Mouse (Mus musculus): ENCODE measurements around the gene Zdhhc13. TPM values are rescaled to one million over a fixed set of nuclear protein-coding genes. Genes with fewer than 3 reads are reported as not detected.
A peak's percentile ranks its signal among the peaks of the same experiment; 100 is the strongest.

Gene Zdhhc13
- polyA plus RNA-seq (2015; fragmentation: Nextera tagmentation; extraction: Ambion mirVana) = 16.4 and 19.8 TPM in 2 replicates

DNA sequence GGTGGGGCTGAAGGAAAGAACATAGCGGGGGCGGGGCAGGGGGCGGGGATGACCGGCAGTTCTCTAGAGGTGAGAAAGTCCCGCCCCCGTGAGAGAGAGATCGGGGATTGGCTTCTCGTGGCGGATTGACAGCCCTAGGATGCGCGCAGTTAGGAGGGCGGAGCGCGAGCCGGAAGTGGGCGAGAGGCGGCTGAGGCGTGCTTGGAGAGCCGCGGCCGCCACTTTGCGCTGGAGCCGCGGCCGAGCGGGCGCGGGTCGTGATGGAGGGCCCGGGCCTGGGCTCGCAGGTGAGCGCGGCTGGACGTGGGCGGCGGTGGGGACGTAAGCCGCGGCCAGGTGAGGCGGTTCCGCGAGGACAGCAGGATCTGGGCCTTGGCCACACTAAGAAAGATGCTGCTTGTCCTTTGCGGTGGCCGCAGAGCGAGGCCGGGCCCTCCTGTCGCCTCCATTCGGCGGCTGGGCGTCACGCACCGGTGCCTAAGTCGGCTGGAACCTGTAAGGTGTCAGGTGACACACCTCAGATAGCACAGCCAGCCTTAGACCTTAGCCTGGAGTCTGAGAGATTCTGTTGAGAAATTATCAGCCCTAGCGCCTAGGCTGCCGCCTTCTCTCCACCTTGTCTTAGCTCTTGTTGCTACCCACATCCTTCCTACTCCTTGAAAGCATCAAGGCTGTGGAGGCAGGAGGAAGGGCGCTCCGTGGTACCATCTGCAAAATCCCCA lies at the start of gene Zdhhc13:
Zdhhc13 (plus strand) TSS at position 153 of the 722 bp plus-strand sequence.
- peak; percentile 93 for DNase-seq
- peak within 1 kb of the TSS; percentile 90 for H3K4me2 ChIP-seq
- H3K9ac ChIP-seq = peak within 1 kb of the TSS; percentile 85
- H3K9me3 ChIP-seq (replicated peaks) = no peaks in the 10 kb centered on the region
- ATAC-seq (ENCODE audit: low read depth) = peak; percentile 100
- WGBS (ENCODE audit: insufficient replicate concordance) = under 1% methylated on average over 57 of the region's 57 CpGs
- H3K27me3 ChIP-seq = no peaks in the 10 kb centered on the region
- H3K4me1 ChIP-seq (replicated peaks) = peaks cover 36% of the 10 kb centered on the region
- peak within 1 kb of the TSS; percentile 87 for H3K4me3 ChIP-seq (replicated peaks)
- H3K27ac ChIP-seq = peak within 1 kb of the TSS; percentile 60
- 0 out of 2 replicates have a peak, but pooled peaks cover 3% of the 10 kb centered on the region for H3K36me3 ChIP-seq

DNA sequence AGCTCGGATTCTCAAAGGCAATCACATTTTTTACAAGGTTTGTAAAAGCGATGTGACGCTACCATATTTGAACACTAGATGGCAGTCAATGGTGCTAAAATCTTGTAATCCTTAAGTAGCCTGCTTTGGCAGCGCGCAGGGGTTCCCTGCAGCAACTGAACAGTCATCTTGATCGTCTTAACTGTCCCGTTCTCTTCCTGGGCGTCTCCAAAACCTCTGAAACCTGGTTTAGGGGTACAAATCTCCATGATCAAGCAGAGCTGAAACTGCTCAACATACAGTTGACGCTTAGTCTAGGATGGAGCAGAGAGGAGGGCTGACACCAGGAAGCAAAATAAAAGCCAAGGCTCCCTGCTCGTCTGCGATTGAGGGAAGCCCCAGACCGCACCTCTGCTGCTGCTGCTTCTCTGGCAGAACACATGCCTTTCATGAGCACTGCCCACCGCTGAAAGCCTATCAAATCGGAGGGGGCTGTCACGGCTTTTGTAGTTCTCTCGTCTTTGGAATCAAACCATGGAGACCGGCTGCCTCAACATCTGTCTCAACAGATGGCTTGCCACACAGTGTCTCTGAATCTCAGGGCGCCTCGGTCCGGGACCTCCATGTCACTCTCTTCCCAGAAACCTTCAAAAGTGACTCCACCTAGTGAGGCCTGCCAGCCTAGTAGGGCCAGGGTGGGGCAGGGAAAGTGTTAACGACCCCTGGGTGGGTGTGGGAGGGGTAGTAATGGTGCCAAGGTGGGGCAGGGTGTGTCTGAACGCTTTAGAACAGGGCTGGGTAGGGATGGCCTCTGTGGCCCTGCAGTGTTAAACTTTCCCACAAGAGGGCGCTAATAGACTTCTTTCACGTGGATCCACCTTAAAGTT lies 39.3 kb upstream of the Zdhhc13 start:
- H3K4me2 ChIP-seq = peak overlapping the region; percentile 79
- H3K4me3 ChIP-seq (replicated peaks) = peak overlapping the region; percentile 50
- H3K9me3 ChIP-seq (replicated peaks) = no peaks in the 10 kb centered on the region
- ATAC-seq (ENCODE audit: low read depth) (peak; percentile 80), DNase-seq (peak; percentile 59)
- peak overlapping the region; percentile 55 for H3K9ac ChIP-seq
- H3K27me3 ChIP-seq = no peaks in the 10 kb centered on the region
- peaks cover 8% of the 10 kb centered on the region for H3K4me1 ChIP-seq (replicated peaks)
- WGBS (ENCODE audit: insufficient replicate concordance) = 2% methylated on average over 24 of the region's 24 CpGs
- H3K36me3 ChIP-seq = no peaks in the 10 kb centered on the region
- peak overlapping the region; percentile 13; the same call in 1 of the 2 replicates for H3K27ac ChIP-seq

DNA sequence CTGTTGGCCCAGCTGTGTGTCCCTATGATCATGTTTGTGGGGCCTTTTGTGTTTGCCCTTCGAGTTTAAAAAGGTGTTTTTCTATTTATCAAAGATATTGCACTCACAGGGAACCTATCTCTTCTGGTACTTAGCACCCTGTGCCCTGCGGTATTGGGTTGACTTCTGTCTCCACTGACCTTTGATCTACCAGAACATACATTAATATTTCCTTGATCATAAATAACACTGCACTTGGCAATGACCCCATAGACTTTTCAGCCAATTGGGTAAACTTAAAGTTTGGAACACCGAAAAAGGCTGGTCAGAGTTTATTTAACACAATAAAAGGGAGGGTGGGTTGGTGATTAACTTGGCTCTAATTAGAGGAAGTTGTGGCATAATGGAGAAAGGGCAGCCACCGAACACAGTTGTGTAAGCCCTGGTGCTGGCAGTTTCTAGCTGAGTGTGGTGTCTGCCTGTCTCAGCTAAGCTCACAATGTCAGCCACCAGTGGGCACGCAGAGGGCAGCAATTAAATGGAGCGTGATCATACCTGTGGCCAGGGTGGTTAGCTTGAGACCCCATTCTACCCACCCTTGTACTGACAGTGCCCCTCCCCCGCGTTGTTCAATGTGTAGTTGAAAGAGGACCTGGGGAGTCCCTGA lies 38.5 kb upstream of the Zdhhc13 start:
- 47% methylated on average over 8 of the region's 8 CpGs for WGBS (ENCODE audit: insufficient replicate concordance)
- peaks cover 8% of the 10 kb centered on the region for H3K4me1 ChIP-seq (replicated peaks)
- no peak overlapping the region for H3K27ac ChIP-seq
- peak; percentile 37; the same call in 1 of the 2 replicates for ATAC-seq (ENCODE audit: low read depth)
- H3K36me3 ChIP-seq = no peaks in the 10 kb centered on the region
- H3K27me3 ChIP-seq = no peaks in the 10 kb centered on the region
- no peak overlapping the region for H3K4me3 ChIP-seq (replicated peaks)
- H3K9me3 ChIP-seq (replicated peaks) = no peaks in the 10 kb centered on the region
- DNase-seq = no peak
- peak overlapping the region; percentile 79 for H3K4me2 ChIP-seq
- no peak overlapping the region for H3K9ac ChIP-seq

DNA sequence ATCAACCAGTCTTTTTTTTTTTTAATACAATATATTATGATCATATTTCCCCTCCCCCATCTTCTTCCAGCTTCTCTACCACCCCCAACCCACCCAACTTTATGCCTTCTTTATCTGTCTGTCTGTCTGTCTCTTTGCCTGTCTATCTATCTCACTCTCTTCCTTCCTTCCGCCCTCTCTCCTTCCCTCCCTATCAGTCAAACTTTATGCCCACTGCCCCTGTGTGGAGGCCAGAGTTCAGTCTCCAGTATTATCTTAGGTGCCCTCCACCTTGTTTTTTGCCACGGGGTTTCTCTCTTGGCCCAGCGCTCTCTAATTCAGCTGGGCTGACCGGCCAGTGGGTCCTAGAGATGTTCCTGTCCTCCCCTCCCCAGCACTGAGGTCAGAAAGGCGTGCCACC lies 37.6 kb upstream of the Zdhhc13 start:
- H3K27ac ChIP-seq = no peak overlapping the region
- H3K9ac ChIP-seq = no peak overlapping the region
- peaks cover 8% of the 10 kb centered on the region for H3K4me1 ChIP-seq (replicated peaks)
- DNase-seq (no peak), ATAC-seq (ENCODE audit: low read depth) (no peak)
- no peak overlapping the region for H3K4me2 ChIP-seq
- no peak overlapping the region for H3K4me3 ChIP-seq (replicated peaks)
- WGBS (ENCODE audit: insufficient replicate concordance) = 42% methylated on average over 5 of the region's 5 CpGs
- no peaks in the 10 kb centered on the region for H3K9me3 ChIP-seq (replicated peaks)
- no peaks in the 10 kb centered on the region for H3K27me3 ChIP-seq
- H3K36me3 ChIP-seq = no peaks in the 10 kb centered on the region

DNA sequence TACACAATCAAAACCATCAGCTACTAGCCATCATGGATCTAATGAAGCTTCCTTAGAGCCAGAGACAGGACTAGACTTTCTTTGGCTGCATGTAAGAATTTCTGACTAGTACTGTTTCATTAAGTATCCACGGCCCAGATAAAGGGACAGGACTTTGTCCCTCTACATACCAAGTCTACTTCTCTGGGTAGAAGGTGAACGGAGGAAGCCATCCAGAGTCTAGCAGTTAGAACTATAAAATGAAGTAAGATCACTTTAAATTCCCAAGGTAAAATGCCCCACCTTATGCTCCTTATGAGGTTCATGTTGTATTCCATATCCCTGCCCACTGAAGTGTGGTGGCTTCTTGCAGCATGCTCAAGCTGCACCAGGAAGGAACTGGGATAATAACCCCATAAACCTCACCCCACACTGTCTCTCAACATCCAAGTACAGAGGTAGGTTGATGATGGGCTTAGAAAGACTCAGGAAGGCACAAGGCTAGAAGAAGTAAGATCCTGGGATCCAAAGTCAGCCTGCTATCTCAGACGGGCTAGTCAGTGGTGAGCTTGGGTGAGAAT lies 34.3 kb upstream of the Zdhhc13 start:
- H3K27ac ChIP-seq = no peak overlapping the region
- WGBS (ENCODE audit: insufficient replicate concordance) = 50% methylated on average over 3 of the region's 3 CpGs
- no peak for ATAC-seq (ENCODE audit: low read depth)

DNA sequence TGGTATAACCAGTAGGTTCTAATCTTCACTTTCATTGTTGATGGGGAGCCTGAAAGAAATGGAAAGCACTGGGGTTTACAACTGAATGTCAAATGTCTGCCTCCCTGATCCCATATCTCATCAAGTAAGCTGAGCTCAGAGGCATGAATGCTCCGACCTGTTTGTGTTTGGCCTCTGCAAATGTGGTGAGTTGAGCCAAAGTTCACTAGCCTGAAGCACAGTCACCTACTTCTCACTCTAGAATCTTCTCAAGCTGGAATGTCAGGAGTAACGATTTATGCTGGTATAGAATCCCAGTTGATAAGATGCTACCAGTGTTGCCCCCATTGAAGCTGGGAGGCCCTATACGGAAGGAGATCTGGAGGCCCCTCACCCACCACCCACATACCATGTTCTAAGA lies 33.0 kb upstream of the Zdhhc13 start:
- H3K9me3 ChIP-seq (replicated peaks) = no peaks in the 10 kb centered on the region
- DNase-seq = no peak
- no peak overlapping the region for H3K4me2 ChIP-seq
- no peak overlapping the region for H3K4me3 ChIP-seq (replicated peaks)
- no peak overlapping the region for H3K9ac ChIP-seq
- ATAC-seq (ENCODE audit: low read depth) = no peak
- H3K36me3 ChIP-seq = no peaks in the 10 kb centered on the region
- no peaks in the 10 kb centered on the region for H3K27me3 ChIP-seq
- WGBS (ENCODE audit: insufficient replicate concordance) = 59% methylated on average over 3 of the region's 3 CpGs
- H3K27ac ChIP-seq = no peak overlapping the region
- no peaks in the 10 kb centered on the region for H3K4me1 ChIP-seq (replicated peaks)

More for the DNA sequence above, 34.3 kb upstream of the Zdhhc13 start:
- H3K27me3 ChIP-seq = no peaks in the 10 kb centered on the region
- H3K36me3 ChIP-seq = no peaks in the 10 kb centered on the region
- no peak overlapping the region for H3K4me2 ChIP-seq
- H3K4me1 ChIP-seq (replicated peaks) = peaks cover 6% of the 10 kb centered on the region
- H3K9ac ChIP-seq = no peak overlapping the region
- DNase-seq = no peak
- no peaks in the 10 kb centered on the region for H3K9me3 ChIP-seq (replicated peaks)
- no peak overlapping the region for H3K4me3 ChIP-seq (replicated peaks)

DNA sequence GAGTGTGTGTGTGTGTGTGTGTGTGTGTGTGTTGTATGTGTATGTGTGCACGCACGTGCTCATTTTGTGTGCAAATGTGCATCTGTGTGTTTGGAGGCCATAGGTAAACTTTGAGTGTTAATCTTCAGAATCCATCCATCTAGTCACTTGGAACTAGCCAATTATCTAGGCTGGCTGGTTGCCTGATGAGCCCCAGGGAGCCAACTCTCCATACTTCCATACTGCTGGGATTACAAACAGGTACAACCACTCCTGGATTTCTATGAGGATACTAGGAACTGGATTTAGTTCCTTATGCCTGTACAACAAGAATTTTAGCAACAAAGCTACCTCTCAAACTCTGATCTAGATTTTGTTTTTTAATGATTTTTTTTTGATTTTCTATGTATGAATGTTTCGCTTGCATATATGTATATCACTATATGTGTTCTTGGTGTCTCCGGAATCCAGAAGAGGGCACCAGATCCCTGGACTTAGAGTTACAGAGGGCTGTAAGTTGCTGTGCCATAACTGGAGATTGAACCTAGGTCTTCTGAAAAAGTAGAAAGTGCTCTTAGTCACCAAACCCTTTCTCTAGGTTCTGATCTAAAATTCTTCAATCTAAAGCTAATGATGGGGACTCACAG lies 32.4 kb upstream of the Zdhhc13 start:
- WGBS (ENCODE audit: insufficient replicate concordance) = 76% methylated on average over 4 of the region's 4 CpGs
- no peak for ATAC-seq (ENCODE audit: low read depth)
- Histone ChIP-seq H3K4me3 (replicated peaks) (no peak overlapping the region), H3K9ac (no peak overlapping the region), H3K27me3 (no peaks in the 10 kb centered on the region), H3K4me1 (replicated peaks) (no peaks in the 10 kb centered on the region), H3K36me3 (no peaks in the 10 kb centered on the region), H3K27ac (no peak overlapping the region), H3K4me2 (no peak overlapping the region), H3K9me3 (replicated peaks) (no peaks in the 10 kb centered on the region)
- DNase-seq = no peak

DNA sequence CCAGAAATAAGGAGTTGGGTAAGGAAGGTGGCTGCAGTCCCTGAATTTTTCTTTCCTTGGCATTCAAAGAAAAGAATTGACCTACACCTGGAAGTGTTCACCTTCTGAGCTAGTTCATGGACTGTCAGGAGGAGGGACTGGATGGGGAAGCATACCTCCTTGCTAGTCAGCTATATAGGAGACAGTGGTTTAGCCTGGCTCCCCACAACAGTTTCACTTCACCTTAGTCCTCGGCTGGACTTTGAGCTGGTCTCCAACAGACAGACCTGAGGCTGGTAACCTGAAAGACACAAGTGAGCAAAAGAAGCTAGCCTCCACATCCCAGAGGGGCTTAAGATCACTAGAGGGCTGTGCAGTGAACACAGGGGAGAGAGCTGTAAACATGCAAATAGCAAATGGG lies 30.7 kb upstream of the Zdhhc13 start:
- Histone ChIP-seq H3K9me3 (replicated peaks) (no peaks in the 10 kb centered on the region), H3K36me3 (no peaks in the 10 kb centered on the region), H3K27ac (no peak overlapping the region), H3K4me3 (replicated peaks) (no peak overlapping the region), H3K4me1 (replicated peaks) (no peaks in the 10 kb centered on the region), H3K4me2 (no peak overlapping the region), H3K27me3 (no peaks in the 10 kb centered on the region), H3K9ac (no peak overlapping the region)
- ATAC-seq (ENCODE audit: low read depth) (no peak), DNase-seq (no peak)
- 55% methylated on average over 1 of the region's 1 CpGs for WGBS (ENCODE audit: insufficient replicate concordance)

DNA sequence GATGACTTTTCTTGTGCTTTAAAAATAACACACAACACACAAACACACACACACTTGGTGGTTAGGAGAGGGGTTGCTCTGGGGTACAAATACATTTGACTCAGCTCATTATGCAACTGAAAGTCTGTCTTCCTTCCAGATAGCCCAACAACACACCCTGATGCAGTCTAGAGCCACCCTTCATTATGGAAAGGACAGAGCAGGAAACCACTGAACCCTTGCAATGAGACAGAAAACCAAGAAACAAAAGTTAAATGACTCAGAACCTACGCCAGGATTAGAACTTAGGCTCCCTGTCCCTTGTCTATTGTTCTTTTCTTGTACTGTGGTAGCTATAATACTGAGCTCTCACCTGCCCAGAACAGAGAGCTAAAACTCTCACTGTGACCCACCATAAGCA lies 28.0 kb upstream of the Zdhhc13 start:
- no peak overlapping the region for H3K9ac ChIP-seq
- DNase-seq = no peak
- no peak overlapping the region for H3K4me3 ChIP-seq (replicated peaks)
- no peaks in the 10 kb centered on the region for H3K27me3 ChIP-seq
- no peak for ATAC-seq (ENCODE audit: low read depth)
- H3K27ac ChIP-seq = no peak overlapping the region
- no peak overlapping the region for H3K4me2 ChIP-seq
- WGBS (ENCODE audit: insufficient replicate concordance) = 39% methylated on average over 1 of the region's 1 CpGs
- no peaks in the 10 kb centered on the region for H3K9me3 ChIP-seq (replicated peaks)
- H3K4me1 ChIP-seq (replicated peaks) = no peaks in the 10 kb centered on the region
- H3K36me3 ChIP-seq = no peaks in the 10 kb centered on the region

DNA sequence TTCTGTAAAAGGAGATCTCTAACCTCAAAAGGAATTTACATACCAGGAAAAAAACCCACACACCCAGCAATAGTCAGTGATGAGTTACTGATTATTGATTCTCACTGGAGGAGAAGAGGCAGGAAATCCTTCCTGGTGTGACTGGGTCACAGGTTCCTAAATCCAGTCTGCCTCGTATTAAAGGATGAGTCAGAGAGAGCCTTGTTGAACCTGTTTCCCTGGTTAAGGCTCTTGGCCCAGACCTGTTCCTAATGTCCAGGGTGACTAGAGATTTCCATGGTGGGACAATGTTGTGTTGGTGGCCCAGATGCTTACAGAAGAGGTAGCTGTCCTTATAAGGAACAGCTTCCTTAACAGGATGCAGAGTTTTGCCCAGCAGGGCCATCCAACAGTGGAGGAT lies 26.5 kb upstream of the Zdhhc13 start:
- H3K27ac ChIP-seq = no peak overlapping the region
- no peaks in the 10 kb centered on the region for H3K36me3 ChIP-seq
- no peaks in the 10 kb centered on the region for H3K9me3 ChIP-seq (replicated peaks)
- H3K4me1 ChIP-seq (replicated peaks) = no peaks in the 10 kb centered on the region
- WGBS (ENCODE audit: insufficient replicate concordance) = 33% methylated on average over 1 of the region's 1 CpGs
- no peak overlapping the region for H3K4me2 ChIP-seq
- no peak for ATAC-seq (ENCODE audit: low read depth)
- no peaks in the 10 kb centered on the region for H3K27me3 ChIP-seq
- no peak overlapping the region for H3K9ac ChIP-seq
- H3K4me3 ChIP-seq (replicated peaks) = no peak overlapping the region
- no peak for DNase-seq

DNA sequence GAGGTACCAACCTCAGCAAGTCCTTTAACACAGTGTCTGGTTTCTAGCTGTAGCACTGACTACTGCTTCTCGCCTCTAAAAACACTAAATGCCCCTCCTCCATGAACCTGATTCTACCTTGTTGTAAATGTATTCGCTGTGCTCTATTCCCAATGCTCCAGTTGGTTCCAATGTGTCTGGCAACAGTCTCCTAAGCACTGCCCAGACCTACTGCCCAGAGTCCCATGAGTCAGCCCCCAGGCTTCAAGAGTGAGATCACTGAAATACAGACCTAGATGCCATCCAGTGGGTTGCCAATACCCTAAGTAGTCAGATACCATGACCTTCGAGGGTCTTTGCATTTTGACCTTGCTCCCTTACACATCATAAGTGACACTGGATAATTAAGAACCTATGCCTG lies 26.1 kb upstream of the Zdhhc13 start:
- no peaks in the 10 kb centered on the region for H3K4me1 ChIP-seq (replicated peaks)
- no peak overlapping the region for H3K27ac ChIP-seq
- H3K36me3 ChIP-seq = no peaks in the 10 kb centered on the region
- H3K4me2 ChIP-seq = no peak overlapping the region
- WGBS (ENCODE audit: insufficient replicate concordance) = 51% methylated on average over 3 of the region's 3 CpGs
- DNase-seq = no peak
- no peaks in the 10 kb centered on the region for H3K27me3 ChIP-seq
- no peaks in the 10 kb centered on the region for H3K9me3 ChIP-seq (replicated peaks)
- H3K9ac ChIP-seq = no peak overlapping the region
- no peak overlapping the region for H3K4me3 ChIP-seq (replicated peaks)
- no peak for ATAC-seq (ENCODE audit: low read depth)
